Mouse (Mus musculus) layer of hippocampus, adult 11-12 months (tissue): ENCODE measurements around the gene Pla2g4f.

Source experiments
- DNase-seq: peaks from one replicate; pipeline ENCODE4 v3.0.0; 2022; ENCODE audit warnings: low spot score

The Pla2g4f gene

GRCm38 (mm10) chr2:120313976-120314375, at the start of gene Pla2g4f:
Gene Pla2g4f (minus strand): TSS chr2:120314165.
- DNase-seq, result no peak

- no peak for DNase-seq
Measured at GRCm38 (mm10) chr2:120360425-120360824, 46.5 kb upstream of the Pla2g4f start.

- DNase-seq, result peak; percentile 89
Measured at GRCm38 (mm10) chr2:120352682-120353646, 39.0 kb upstream of the Pla2g4f start, which contains the start of gene Vps39. Gene Vps39 (minus strand): TSS chr2:120353137.

- no peak for DNase-seq
Measured at GRCm38 (mm10) chr2:120351321-120351720, 37.4 kb upstream of the Pla2g4f start.

GRCm38 (mm10) chr2:120348120-120348519, 34.2 kb upstream of the Pla2g4f start:
- DNase-seq, result peak; percentile 37

GRCm38 (mm10) chr2:120341741-120342140, 27.8 kb upstream of the Pla2g4f start:
- DNase-seq, result no peak

GRCm38 (mm10) chr2:120337886-120338285, 23.9 kb upstream of the Pla2g4f start:
- no peak for DNase-seq

GRCm38 (mm10) chr2:120331575-120331974, 17.6 kb upstream of the Pla2g4f start:
- no peak for DNase-seq

- no peak for DNase-seq
Measured at GRCm38 (mm10) chr2:120315077-120315476, 1.1 kb upstream of the Pla2g4f start.

GRCm38 (mm10) chr2:120314487-120314886, 522 bp upstream of the Pla2g4f start:
- DNase-seq, result no peak

GRCm38 (mm10) chr2:120312276-120312825, 1.6 kb downstream of the Pla2g4f start:
- DNase-seq, result no peak

GRCm38 (mm10) chr2:120304113-120304512, 9.9 kb downstream of the Pla2g4f start:
- DNase-seq, result no peak

- no peak for DNase-seq
Measured at GRCm38 (mm10) chr2:120301076-120301475, 12.9 kb downstream of the Pla2g4f start.

- no peak for DNase-seq
Measured at GRCm38 (mm10) chr2:120299866-120300265, 14.1 kb downstream of the Pla2g4f start.

- no peak for DNase-seq
Measured at GRCm38 (mm10) chr2:120296160-120296559, 17.8 kb downstream of the Pla2g4f start.

GRCm38 (mm10) chr2:120291471-120292078, 22.4 kb downstream of the Pla2g4f start:
- DNase-seq, result no peak

- no peak for DNase-seq
Measured at GRCm38 (mm10) chr2:120288995-120289394, 25.0 kb downstream of the Pla2g4f start, which contains the start of gene Pla2g4d. Gene Pla2g4d (minus strand): TSS chr2:120289197.

GRCm38 (mm10) chr2:120288401-120288800, 25.6 kb downstream of the Pla2g4f start:
- no peak for DNase-seq

- DNase-seq, result no peak
Measured at GRCm38 (mm10) chr2:120285639-120286038, 28.3 kb downstream of the Pla2g4f start.

- DNase-seq, result no peak
Measured at GRCm38 (mm10) chr2:120284705-120285104, 29.3 kb downstream of the Pla2g4f start.

GRCm38 (mm10) chr2:120284094-120284493, 29.9 kb downstream of the Pla2g4f start:
- no peak for DNase-seq

GRCm38 (mm10) chr2:120283550-120283949, 30.4 kb downstream of the Pla2g4f start:
- DNase-seq, result no peak

- no peak for DNase-seq
Measured at GRCm38 (mm10) chr2:120281221-120281620, 32.7 kb downstream of the Pla2g4f start.
